Mouse (Mus musculus) liver, adult 2 months (tissue): ENCODE measurements around the gene Snrk. TPM values are rescaled to one million over a fixed set of nuclear protein-coding genes. Genes with fewer than 3 reads are reported as not detected.

Experiments used
- DNase-seq: peaks from one replicate; pipeline ENCODE4 v3.0.0-alpha.2; 2011; ENCODE audit warnings: low read depth, low spot score; ENCODE audit errors: extremely low read depth
- H3K27ac ChIP-seq: fragments of 200-500 bp; replicated peaks from 2 replicates; pipeline ENCODE4 v1.5.1; 2012; ENCODE audit warnings: low read depth, mild to moderate bottlenecking, control low read depth, inconsistent platforms, low read length; ENCODE audit not compliant: insufficient read depth
- H3K27me3 ChIP-seq: fragments of 200-500 bp; 2 replicates; pipeline ENCODE4 v1.6.1; 2012; ENCODE audit warnings: mild to moderate bottlenecking, moderate library complexity, low read length, inconsistent platforms; ENCODE audit not compliant: control insufficient read depth, insufficient read depth
- H3K36me3 ChIP-seq: fragments of 200-500 bp; 2 replicates; pipeline ENCODE4 v1.6.1; 2012; ENCODE audit warnings: low read length, inconsistent platforms; ENCODE audit not compliant: control insufficient read depth, insufficient read depth
- H3K4me1 ChIP-seq: fragments of 200-500 bp; 2 replicates; pipeline ENCODE4 v1.6.1; 2011; ENCODE audit warnings: low read length; ENCODE audit not compliant: control insufficient read depth, insufficient read depth
- H3K4me3 ChIP-seq: fragments of 200-500 bp; 2 replicates; pipeline ENCODE4 v1.5.1; 2011; ENCODE audit warnings: low read depth, mild to moderate bottlenecking, control low read depth, low read length, moderate library complexity; ENCODE audit not compliant: insufficient read depth
- H3K79me2 ChIP-seq: fragments of 200-500 bp; 2 replicates; pipeline ENCODE4 v1.6.1; 2012; ENCODE audit warnings: inconsistent platforms, mild to moderate bottlenecking, low read length, moderate library complexity; ENCODE audit not compliant: control insufficient read depth, insufficient read depth
- H3K9ac ChIP-seq: fragments of 200-500 bp; 2 replicates; pipeline ENCODE4 v1.6.1; 2012; ENCODE audit warnings: low read depth, mild to moderate bottlenecking, control low read depth, inconsistent platforms, low read length
- CTCF ChIP-seq: fragments of 200-500 bp; IDR thresholded peaks from 2 replicates; pipeline ENCODE4 v1.5.1; 2011; ENCODE audit warnings: low read depth, low read length, control low read depth
- POLR2A ChIP-seq: fragments of 200-500 bp; IDR thresholded peaks from 2 replicates; pipeline ENCODE4 v1.6.1; 2011; ENCODE audit warnings: low read length, control low read depth; ENCODE audit not compliant: insufficient read depth; ENCODE audit errors: extremely low read depth
- WGBS: fragments of 180-500 bp; shearing (Covaris S2); methylation state at CpG from one replicate; pipeline ENCODE4 v1.1.7; 2018; 5-methylcytosine and 5-hydroxymethylcytosine counted together
- polyA plus RNA-seq: library from polyadenylated mRNA; depleted of rRNA; stranded (reverse); fragments of >200 nt; gene quantifications from 2 replicates; pipeline ENCODE4 v1.2.3, GENCODE M21; 2012
- total RNA-seq: library from RNA; depleted of rRNA; stranded (reverse); fragments of >200 nt; gene quantifications from 2 replicates; pipeline ENCODE4 v1.2.3, GENCODE M21; 2014

The Snrk gene
- total and polyA plus RNA-seq, 2 experiments, result 36.4 to 67.4 TPM

- Histone ChIP-seq H3K27me3 (no peaks in the 10 kb centered on the region), H3K9ac (no peak overlapping the region), H3K79me2 (peaks cover 64% of the 10 kb centered on the region), H3K36me3 (peaks cover 39% of the 10 kb centered on the region), H3K4me1 (peaks cover 49% of the 10 kb centered on the region), H3K4me3 (no peak overlapping the region), H3K27ac (no peak overlapping the region)
- peak; percentile 59 for DNase-seq
- WGBS, result 17% methylated on average over 3 of the region's 3 CpGs
- TF ChIP-seq POLR2A, result no peak
- no peak for TF ChIP-seq CTCF
These were observed 31.3 kb downstream of the Snrk start for GRCm38 (mm10) chr9:122148356-122148755.

- no peak overlapping the region for H3K9ac ChIP-seq
- WGBS, result 54% methylated on average over 9 of the region's 9 CpGs
- TF ChIP-seq POLR2A, result no peak
- TF ChIP-seq CTCF, result no peak
- DNase-seq, result peak; percentile 55
- no peak overlapping the region for H3K4me3 ChIP-seq
- H3K79me2 ChIP-seq, result peaks cover 62% of the 10 kb centered on the region
- H3K4me1 ChIP-seq, result peaks cover 57% of the 10 kb centered on the region
- H3K27ac ChIP-seq, result peak overlapping the region; percentile 23
- H3K36me3 ChIP-seq, result peaks cover 35% of the 10 kb centered on the region
- H3K27me3 ChIP-seq, result no peaks in the 10 kb centered on the region
These were observed 33.1 kb downstream of the Snrk start for GRCm38 (mm10) chr9:122149997-122150826.

GRCm38 (mm10) chr9:122152063-122152462 is 35.0 kb downstream of the Snrk start:
- WGBS, result 66% methylated on average over 4 of the region's 4 CpGs
- TF ChIP-seq CTCF (no peak), POLR2A (no peak)
- peaks cover 50% of the 10 kb centered on the region for H3K4me1 ChIP-seq

GRCm38 (mm10) chr9:122152501-122152900 is 35.4 kb downstream of the Snrk start:
- Histone ChIP-seq H3K4me3 (no peak overlapping the region), H3K36me3 (peaks cover 29% of the 10 kb centered on the region), H3K4me1 (peaks cover 49% of the 10 kb centered on the region), H3K27me3 (no peaks in the 10 kb centered on the region), H3K9ac (no peak overlapping the region), H3K27ac (no peak overlapping the region), H3K79me2 (peaks cover 60% of the 10 kb centered on the region)
- WGBS, result 32% methylated on average over 1 of the region's 1 CpGs
- TF ChIP-seq POLR2A (no peak), CTCF (no peak)
- no peak for DNase-seq

More at GRCm38 (mm10) chr9:122152063-122152462, 35.0 kb downstream of the Snrk start:
- H3K36me3 ChIP-seq, result peaks cover 28% of the 10 kb centered on the region
- H3K79me2 ChIP-seq, result peaks cover 58% of the 10 kb centered on the region
- no peak overlapping the region for H3K27ac ChIP-seq
- no peak overlapping the region for H3K4me3 ChIP-seq
- no peak overlapping the region for H3K9ac ChIP-seq
- no peaks in the 10 kb centered on the region for H3K27me3 ChIP-seq
- no peak for DNase-seq

GRCm38 (mm10) chr9:122153436-122153835 is 36.4 kb downstream of the Snrk start:
- no peak for DNase-seq
- H3K79me2 ChIP-seq, result peaks cover 57% of the 10 kb centered on the region
- H3K27me3 ChIP-seq, result no peaks in the 10 kb centered on the region
- H3K27ac ChIP-seq, result no peak overlapping the region
- peaks cover 34% of the 10 kb centered on the region for H3K36me3 ChIP-seq
- H3K4me3 ChIP-seq, result no peak overlapping the region
- 85% methylated on average over 3 of the region's 3 CpGs for WGBS
- no peak overlapping the region for H3K9ac ChIP-seq
- no peak for TF ChIP-seq POLR2A
- TF ChIP-seq CTCF, result no peak
- peaks cover 41% of the 10 kb centered on the region for H3K4me1 ChIP-seq

- no peak for DNase-seq
- 66% methylated on average over 1 of the region's 1 CpGs for WGBS
- no peak for TF ChIP-seq POLR2A
- no peak for TF ChIP-seq CTCF
- peaks cover 27% of the 10 kb centered on the region for H3K4me1 ChIP-seq
- peaks cover 46% of the 10 kb centered on the region for H3K36me3 ChIP-seq
- H3K27ac ChIP-seq, result no peak overlapping the region
- H3K4me3 ChIP-seq, result no peak overlapping the region
- H3K27me3 ChIP-seq, result no peaks in the 10 kb centered on the region
- H3K79me2 ChIP-seq, result peaks cover 42% of the 10 kb centered on the region
- no peak overlapping the region for H3K9ac ChIP-seq
These were observed 38.1 kb downstream of the Snrk start for GRCm38 (mm10) chr9:122155193-122155592.
